Mouse (Mus musculus): Measurements from ENCODE around the gene Mapk11. TPM values are rescaled to one million over a fixed set of nuclear protein-coding genes. Genes with fewer than 3 reads are reported as not detected.

The Mapk11 gene
- polyA plus RNA-seq, 1 experiment from 2014 or later = 20.3 TPM

GRCm38 (mm10) chr15:89180081-89180541 lies 30.7 kb upstream of the Mapk11 start:
- H3K4me1 ChIP-seq = peaks cover 80% of the 10 kb centered on the region
- peak; percentile 73 for DNase-seq (ENCODE audit: low spot score)
- no peaks in the 10 kb centered on the region for H3K9me3 ChIP-seq (replicated peaks)
- H3K36me3 ChIP-seq = peaks cover 22% of the 10 kb centered on the region
- WGBS = under 1% methylated on average over 26 of the region's 26 CpGs
- H3K4me3 ChIP-seq = peak overlapping the region; percentile 93
- peak overlapping the region; percentile 98 for H3K27ac ChIP-seq
- no peaks in the 10 kb centered on the region for H3K27me3 ChIP-seq (ENCODE audit: low read depth, poor library complexity, severe bottlenecking)

GRCm38 (mm10) chr15:89179630-89179964 lies 30.2 kb upstream of the Mapk11 start:
- Histone ChIP-seq H3K9me3 (replicated peaks) (no peaks in the 10 kb centered on the region), H3K27ac (peak overlapping the region; percentile 98), H3K4me3 (peak overlapping the region; percentile 93), H3K36me3 (peaks cover 17% of the 10 kb centered on the region), H3K27me3 (ENCODE audit: low read depth, poor library complexity, severe bottlenecking) (no peaks in the 10 kb centered on the region), H3K4me1 (peaks cover 81% of the 10 kb centered on the region)
- 2% methylated on average over 6 of the region's 6 CpGs for WGBS
- no peak for DNase-seq (ENCODE audit: low spot score)

- Histone ChIP-seq H3K36me3 (peaks cover 13% of the 10 kb centered on the region; the same call in 1 of the 2 replicates), H3K27me3 (ENCODE audit: low read depth, poor library complexity, severe bottlenecking) (no peaks in the 10 kb centered on the region), H3K9me3 (replicated peaks) (no peaks in the 10 kb centered on the region), H3K4me3 (peak overlapping the region; percentile 93), H3K4me1 (peaks cover 82% of the 10 kb centered on the region), H3K27ac (peak overlapping the region; percentile 98)
- WGBS = 5% methylated on average over 16 of the region's 16 CpGs
- peak; percentile 72 for DNase-seq (ENCODE audit: low spot score)
Measured at GRCm38 (mm10) chr15:89178954-89179629, 29.7 kb upstream of the Mapk11 start.

- Histone ChIP-seq H3K4me3 (peak overlapping the region; percentile 93), H3K9me3 (replicated peaks) (no peaks in the 10 kb centered on the region), H3K36me3 (peaks cover 10% of the 10 kb centered on the region; the same call in 1 of the 2 replicates), H3K4me1 (peaks cover 90% of the 10 kb centered on the region), H3K27me3 (ENCODE audit: low read depth, poor library complexity, severe bottlenecking) (no peaks in the 10 kb centered on the region), H3K27ac (peak overlapping the region; percentile 98)
- WGBS = 74% methylated on average over 7 of the region's 7 CpGs
- DNase-seq (ENCODE audit: low spot score) = no peak
Measured at GRCm38 (mm10) chr15:89178260-89178860, 28.9 kb upstream of the Mapk11 start.

GRCm38 (mm10) chr15:89177576-89178259 lies 28.3 kb upstream of the Mapk11 start:
- 82% methylated on average over 4 of the region's 4 CpGs for WGBS
- Histone ChIP-seq H3K27me3 (ENCODE audit: low read depth, poor library complexity, severe bottlenecking) (no peaks in the 10 kb centered on the region), H3K4me3 (peak overlapping the region; percentile 93), H3K27ac (peak overlapping the region; percentile 98), H3K36me3 (peaks cover 10% of the 10 kb centered on the region; the same call in 1 of the 2 replicates), H3K9me3 (replicated peaks) (no peaks in the 10 kb centered on the region), H3K4me1 (peaks cover 91% of the 10 kb centered on the region)
- no peak for DNase-seq (ENCODE audit: low spot score)

- Histone ChIP-seq H3K9me3 (replicated peaks) (no peaks in the 10 kb centered on the region), H3K4me1 (peaks cover 91% of the 10 kb centered on the region), H3K4me3 (0 out of 2 replicates have a peak overlapping the region, but pooled peaks have one; percentile 23), H3K27me3 (ENCODE audit: low read depth, poor library complexity, severe bottlenecking) (no peaks in the 10 kb centered on the region), H3K36me3 (peaks cover 14% of the 10 kb centered on the region; the same call in 1 of the 2 replicates), H3K27ac (peak overlapping the region; percentile 74)
- WGBS = 21% methylated on average over 5 of the region's 5 CpGs
- DNase-seq (ENCODE audit: low spot score) = no peak
Measured at GRCm38 (mm10) chr15:89177121-89177520, 27.7 kb upstream of the Mapk11 start.

GRCm38 (mm10) chr15:89175411-89176155 lies 26.2 kb upstream of the Mapk11 start:
- Histone ChIP-seq H3K36me3 (peaks cover 20% of the 10 kb centered on the region; the same call in 1 of the 2 replicates), H3K4me3 (no peak overlapping the region; the same call in 1 of the 2 replicates), H3K27me3 (ENCODE audit: low read depth, poor library complexity, severe bottlenecking) (no peaks in the 10 kb centered on the region), H3K27ac (no peak overlapping the region), H3K9me3 (replicated peaks) (no peaks in the 10 kb centered on the region), H3K4me1 (peaks cover 92% of the 10 kb centered on the region)
- WGBS = 87% methylated on average over 13 of the region's 13 CpGs
- no peak for DNase-seq (ENCODE audit: low spot score)

GRCm38 (mm10) chr15:89174889-89175339 lies 25.5 kb upstream of the Mapk11 start:
- peak overlapping the region; percentile 67; the same call in 1 of the 2 replicates for H3K4me3 ChIP-seq
- H3K27me3 ChIP-seq (ENCODE audit: low read depth, poor library complexity, severe bottlenecking) = no peaks in the 10 kb centered on the region
- peaks cover 26% of the 10 kb centered on the region for H3K36me3 ChIP-seq
- no peaks in the 10 kb centered on the region for H3K9me3 ChIP-seq (replicated peaks)
- H3K27ac ChIP-seq = no peak overlapping the region
- H3K4me1 ChIP-seq = peaks cover 99% of the 10 kb centered on the region
- WGBS = 55% methylated on average over 11 of the region's 11 CpGs
- DNase-seq (ENCODE audit: low spot score) = no peak

- Histone ChIP-seq H3K9me3 (replicated peaks) (no peaks in the 10 kb centered on the region), H3K36me3 (peaks cover 37% of the 10 kb centered on the region), H3K4me1 (peaks cover 99% of the 10 kb centered on the region), H3K27ac (peak overlapping the region; percentile 82), H3K27me3 (ENCODE audit: low read depth, poor library complexity, severe bottlenecking) (no peaks in the 10 kb centered on the region), H3K4me3 (peak overlapping the region; percentile 67)
- WGBS = under 1% methylated on average over 15 of the region's 15 CpGs
- peak; percentile 77 for DNase-seq (ENCODE audit: low spot score)
Measured at GRCm38 (mm10) chr15:89173906-89174214, 24.4 kb upstream of the Mapk11 start.

GRCm38 (mm10) chr15:89173024-89173905 lies 23.8 kb upstream of the Mapk11 start:
- under 1% methylated on average over 65 of the region's 65 CpGs for WGBS
- DNase-seq (ENCODE audit: low spot score) = peak; percentile 73
- peaks cover 96% of the 10 kb centered on the region for H3K4me1 ChIP-seq
- peak overlapping the region; percentile 67 for H3K4me3 ChIP-seq
- peak overlapping the region; percentile 82 for H3K27ac ChIP-seq
- H3K36me3 ChIP-seq = peaks cover 39% of the 10 kb centered on the region
- H3K27me3 ChIP-seq (ENCODE audit: low read depth, poor library complexity, severe bottlenecking) = no peaks in the 10 kb centered on the region
- no peaks in the 10 kb centered on the region for H3K9me3 ChIP-seq (replicated peaks)

- Histone ChIP-seq H3K4me1 (peaks cover 88% of the 10 kb centered on the region), H3K4me3 (peak overlapping the region; percentile 67), H3K9me3 (replicated peaks) (no peaks in the 10 kb centered on the region), H3K27ac (peak overlapping the region; percentile 82), H3K36me3 (peaks cover 42% of the 10 kb centered on the region), H3K27me3 (ENCODE audit: low read depth, poor library complexity, severe bottlenecking) (no peaks in the 10 kb centered on the region)
- DNase-seq (ENCODE audit: low spot score) = no peak
- 46% methylated on average over 17 of the region's 17 CpGs for WGBS
Measured at GRCm38 (mm10) chr15:89172276-89172935, 23.0 kb upstream of the Mapk11 start.

Data from limb, embryonic 10.5 days (tissue).